Mouse (Mus musculus) liver, embryonic 14.5 days (tissue): Measurements from ENCODE around the gene Olfr307.

Experiments used
- CTCF ChIP-seq: IDR thresholded peaks from 2 replicates; pipeline ENCODE4 v1.5.1; 2016; ENCODE audit warnings: antibody characterized with exemption, low read depth, control low read depth
- EP300 ChIP-seq: IDR thresholded peaks from 2 replicates; pipeline ENCODE4 v1.6.1; 2016; ENCODE audit warnings: antibody characterized with exemption, low read depth

DNA sequence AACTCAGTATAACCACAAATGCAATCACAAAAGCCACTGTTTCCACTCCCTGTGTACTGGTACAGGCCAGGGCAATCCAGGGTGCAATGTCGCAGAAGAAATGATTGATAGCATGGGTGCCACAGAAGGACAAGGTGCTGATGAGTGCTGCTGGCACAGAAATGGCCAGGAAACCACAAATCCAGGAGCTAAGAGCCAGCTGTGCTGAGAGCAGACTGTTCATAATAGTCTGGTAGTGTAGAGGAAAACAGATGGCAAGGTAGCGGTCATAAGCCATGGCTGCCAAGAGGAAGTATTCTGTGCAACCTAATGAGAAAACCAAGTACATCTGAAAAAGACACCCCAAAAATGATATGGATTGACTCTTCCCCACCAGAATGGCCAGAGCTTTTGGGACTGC lies 16.1 kb downstream of the Olfr307 start:
- TF ChIP-seq EP300 (no peak), CTCF (no peak)
